Mouse (Mus musculus): ENCODE measurements around the gene Gnaq.
"Not testable (repeated sequence)": the region's sequence is repeated elsewhere in the genome, so short reads cannot be mapped to it uniquely, and the experiment has no call there.

Gene Gnaq

DNA sequence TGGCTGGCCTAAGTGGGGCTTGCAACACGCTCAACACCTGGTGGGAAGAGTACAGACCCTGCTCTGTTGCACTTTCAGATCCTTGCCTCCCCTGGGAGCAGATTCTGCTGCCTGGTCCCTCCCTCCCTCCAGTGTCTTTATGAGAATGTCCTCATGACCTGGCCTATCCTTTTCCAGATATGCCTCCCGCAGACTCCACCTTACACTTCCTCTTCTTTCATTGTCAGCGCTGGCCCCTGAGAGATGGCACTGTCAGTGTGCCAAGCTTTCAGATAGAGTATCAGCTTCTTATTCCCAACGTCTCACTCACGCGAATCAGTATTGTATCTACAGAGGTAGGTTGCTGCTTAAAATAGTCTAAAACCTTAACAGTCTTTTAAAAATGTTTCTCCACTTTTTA is 129.0 kb downstream of the Gnaq start:
- DNase-seq: no peak

DNA sequence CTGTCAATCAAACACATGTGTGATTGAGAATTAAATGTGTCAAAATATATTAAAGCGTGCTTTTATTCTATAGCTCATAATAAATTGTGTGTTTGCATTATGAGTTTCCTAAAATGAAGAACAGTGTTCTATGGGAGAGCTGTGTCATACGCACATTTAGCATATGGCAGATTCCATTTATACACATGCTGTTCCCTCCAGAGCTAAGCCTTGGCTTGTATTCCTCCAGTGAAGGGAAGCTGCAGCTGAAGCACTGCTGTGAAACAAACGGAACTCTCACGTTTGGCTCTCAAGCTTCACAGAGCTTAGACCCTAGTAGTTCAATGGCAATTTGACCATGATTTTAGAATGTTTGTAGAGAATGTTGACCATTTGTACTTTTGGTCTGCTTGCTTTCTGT is 129.7 kb downstream of the Gnaq start:
- DNase-seq: no peak

- not testable (repeated sequence) for DNase-seq
Observed at GRCm38 (mm10) chr19:16267362-16267761, 134.7 kb downstream of the Gnaq start.

- DNase-seq: no peak
Observed at GRCm38 (mm10) chr19:16270236-16270635, 137.6 kb downstream of the Gnaq start.

GRCm38 (mm10) chr19:16271002-16271401 is 138.4 kb downstream of the Gnaq start:
- no peak for DNase-seq

DNA sequence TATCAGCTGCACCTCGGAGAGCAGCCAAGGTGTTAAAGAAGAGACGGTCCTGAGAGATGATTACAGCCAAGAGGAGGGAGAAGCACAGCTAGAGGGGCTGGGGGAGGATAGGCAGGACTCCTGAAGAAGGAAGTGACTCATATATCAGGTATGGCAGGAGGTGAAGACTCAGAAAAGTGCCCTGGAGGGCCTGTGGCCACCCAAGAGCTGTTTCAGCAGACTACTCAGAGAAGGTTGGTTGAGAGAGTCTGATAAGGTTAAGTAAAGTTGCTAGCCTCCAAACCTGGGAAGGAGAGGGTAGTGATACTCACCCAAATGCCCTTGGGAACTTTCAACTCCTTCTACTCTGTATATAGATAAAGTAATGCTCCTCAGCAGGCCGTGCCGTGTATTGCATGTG is 140.4 kb downstream of the Gnaq start:
- no peak for DNase-seq

GRCm38 (mm10) chr19:16280231-16280630 is 147.6 kb downstream of the Gnaq start:
- DNase-seq: no peak

GRCm38 (mm10) chr19:16285051-16286028 is 152.7 kb downstream of the Gnaq start:
- DNase-seq: no peak

- no peak for DNase-seq
Observed at GRCm38 (mm10) chr19:16286451-16287175, 154.0 kb downstream of the Gnaq start.

DNA sequence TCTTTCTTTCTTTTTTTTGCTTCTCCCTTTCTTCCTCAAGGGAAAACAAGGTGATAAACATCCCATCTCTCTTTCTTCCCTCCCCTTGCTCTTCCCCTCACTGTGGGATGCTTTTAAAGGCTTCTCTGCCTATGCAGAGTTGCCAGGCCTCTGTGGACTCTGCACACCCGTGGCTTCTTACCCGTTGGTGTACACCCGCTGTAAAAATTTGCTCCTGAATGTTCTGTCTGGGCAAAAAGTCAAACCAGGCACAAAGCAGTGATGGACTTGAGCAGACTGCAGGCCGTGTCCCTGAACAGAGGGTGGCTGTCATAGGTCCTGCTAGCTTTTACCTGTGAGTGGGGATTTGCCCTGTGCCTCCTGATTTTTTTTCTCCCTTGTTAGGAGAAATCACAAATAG is 154.7 kb downstream of the Gnaq start:
- DNase-seq: no peak

GRCm38 (mm10) chr19:16287971-16288370 is 155.3 kb downstream of the Gnaq start:
- DNase-seq: no peak

DNA sequence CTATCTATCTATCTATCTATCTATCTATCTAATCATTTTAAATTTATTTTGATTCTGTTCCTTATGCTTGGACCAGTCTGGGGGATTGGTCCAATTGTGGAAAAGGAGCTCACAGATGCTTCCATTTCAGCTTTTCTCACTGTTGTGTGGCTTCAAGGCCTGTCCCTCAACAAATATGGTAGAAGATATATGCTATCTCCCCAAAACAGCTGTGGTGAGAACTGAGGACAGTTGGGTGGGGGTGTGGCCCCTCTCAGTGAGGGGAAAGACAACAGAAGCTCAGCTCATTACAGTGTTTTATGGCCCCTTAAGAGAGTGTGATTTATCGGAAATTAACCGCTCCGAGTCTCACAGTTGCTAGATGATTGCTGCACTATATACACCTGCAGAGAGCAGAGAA is 158.5 kb downstream of the Gnaq start:
- no peak for DNase-seq

DNA sequence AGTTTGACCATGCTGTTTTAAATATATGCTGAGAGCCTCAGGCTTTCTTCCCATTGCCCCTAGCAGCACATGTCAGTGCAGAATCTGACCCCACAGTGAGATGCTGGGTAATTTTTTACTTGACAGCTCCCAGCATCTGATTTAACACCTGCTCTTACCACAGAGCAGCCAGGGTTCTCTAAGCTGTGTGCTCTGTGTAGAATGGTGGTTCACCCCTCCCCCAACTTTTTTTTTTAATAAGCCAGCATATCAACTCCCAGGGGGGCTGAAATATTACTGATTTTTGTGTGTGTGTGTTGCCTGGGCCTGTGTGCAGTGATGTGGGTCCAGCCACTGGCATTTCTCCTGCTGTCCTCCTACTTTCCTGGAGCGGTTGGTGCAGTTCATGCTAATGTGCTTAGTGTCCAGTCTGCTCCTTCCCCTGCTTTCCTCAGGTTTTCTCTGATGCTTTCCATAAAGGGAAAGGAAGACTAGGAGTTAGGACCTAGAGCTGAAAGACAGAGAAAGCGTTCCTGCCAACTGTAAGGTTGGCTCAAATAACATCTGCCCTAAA is 159.5 kb downstream of the Gnaq start:
- DNase-seq: no peak

DNA sequence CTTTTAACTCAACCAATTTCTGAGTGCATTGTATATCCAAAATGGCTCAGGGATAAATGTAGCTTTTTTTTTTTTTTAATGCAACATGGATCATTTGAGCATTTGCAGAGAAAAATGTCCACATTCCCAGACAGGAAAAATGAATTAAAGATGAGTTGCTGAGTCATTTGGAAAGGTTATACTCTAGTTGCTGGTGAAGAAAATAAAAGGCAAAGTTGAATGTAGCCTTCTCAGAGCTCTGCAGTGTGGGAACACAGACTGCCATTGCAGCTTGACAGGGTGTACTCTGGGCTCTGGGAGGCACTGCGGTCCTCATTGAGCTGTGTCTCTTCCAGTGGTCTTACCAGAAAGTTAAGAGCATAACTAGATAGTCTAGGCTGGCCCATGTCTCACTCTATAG is 160.3 kb downstream of the Gnaq start:
- DNase-seq: no peak

GRCm38 (mm10) chr19:16300413-16300812 is 167.8 kb downstream of the Gnaq start:
- no peak for DNase-seq

- no peak for DNase-seq
Observed at GRCm38 (mm10) chr19:16301336-16301735, 168.7 kb downstream of the Gnaq start.

DNA sequence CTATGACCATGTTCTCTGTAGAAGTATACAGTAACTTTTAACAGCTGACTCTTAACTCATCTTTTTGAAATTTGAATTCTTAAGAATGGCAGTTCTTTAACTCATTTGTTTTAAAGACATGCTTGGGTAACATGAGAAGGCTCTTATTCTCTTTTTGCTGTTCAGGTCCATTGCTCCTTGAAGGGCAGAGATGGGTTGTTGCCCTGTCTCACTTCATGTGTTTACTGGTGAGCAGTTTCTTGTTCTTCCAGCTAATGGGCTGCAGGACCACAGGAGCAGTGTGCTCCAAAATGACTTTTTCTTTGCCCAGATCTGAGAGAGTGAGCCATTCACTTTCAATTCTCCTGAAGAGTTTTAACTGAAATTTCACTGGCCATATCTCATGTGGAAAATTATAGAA is 176.4 kb downstream of the Gnaq start:
- DNase-seq: no peak

GRCm38 (mm10) chr19:16314295-16314821 is 181.7 kb downstream of the Gnaq start:
- no peak for DNase-seq

- DNase-seq: no peak
Observed at GRCm38 (mm10) chr19:16315525-16315924, 182.9 kb downstream of the Gnaq start.

DNA sequence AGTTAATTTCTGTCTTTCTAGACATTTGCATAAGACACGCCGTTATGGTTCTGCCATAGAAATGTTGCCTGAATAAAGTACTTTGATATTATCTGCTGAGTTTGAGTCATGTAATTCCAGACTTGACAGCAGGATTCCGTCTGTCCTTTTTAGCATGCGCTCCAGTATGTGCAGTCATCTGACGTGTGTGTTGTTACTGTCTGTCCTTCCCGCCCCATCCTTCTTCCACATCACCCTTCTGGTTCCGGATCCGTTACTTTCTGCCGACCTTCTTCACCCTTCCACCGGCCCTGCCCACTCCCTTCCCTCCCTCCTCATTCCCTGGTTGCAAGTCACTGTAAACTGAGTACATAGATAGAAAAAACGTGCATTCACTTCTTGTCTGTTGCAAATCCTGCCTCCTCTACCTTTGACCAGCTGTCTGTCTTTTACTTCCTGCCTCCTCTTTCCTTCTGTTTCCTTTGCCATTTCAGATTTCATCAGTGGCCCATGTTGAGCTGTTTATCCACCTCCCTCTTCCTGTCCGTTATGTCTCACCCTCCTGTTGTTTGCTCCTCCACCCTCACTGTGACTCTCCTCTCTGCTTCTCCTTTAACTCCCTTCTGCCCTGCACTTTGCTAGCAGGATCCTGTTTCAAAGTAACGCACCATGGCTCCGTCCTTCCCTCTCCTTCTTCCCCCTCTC is 185.6 kb downstream of the Gnaq start:
- no peak for DNase-seq

GRCm38 (mm10) chr19:16319986-16320385 is 187.4 kb downstream of the Gnaq start:
- no peak for DNase-seq

DNA sequence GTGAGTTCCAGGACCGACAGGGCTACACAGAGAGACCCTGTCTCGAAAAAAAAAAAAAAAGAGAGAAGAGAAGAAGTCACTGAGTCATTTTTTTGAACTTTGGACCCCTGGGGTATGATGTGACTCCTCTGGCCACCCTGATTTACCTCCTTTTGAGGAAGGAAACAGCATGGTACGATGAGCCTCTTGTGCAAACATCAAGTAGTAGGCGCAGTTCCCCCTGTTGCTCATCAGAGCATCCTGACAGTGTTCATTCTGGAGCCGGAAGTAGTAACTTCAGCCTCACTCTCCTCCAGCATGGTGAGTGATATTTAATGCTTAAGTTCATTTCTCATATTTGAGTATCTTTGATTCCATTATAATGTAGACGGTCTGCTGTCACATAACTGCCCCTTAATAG is 190.4 kb downstream of the Gnaq start:
- no peak for DNase-seq

DNA sequence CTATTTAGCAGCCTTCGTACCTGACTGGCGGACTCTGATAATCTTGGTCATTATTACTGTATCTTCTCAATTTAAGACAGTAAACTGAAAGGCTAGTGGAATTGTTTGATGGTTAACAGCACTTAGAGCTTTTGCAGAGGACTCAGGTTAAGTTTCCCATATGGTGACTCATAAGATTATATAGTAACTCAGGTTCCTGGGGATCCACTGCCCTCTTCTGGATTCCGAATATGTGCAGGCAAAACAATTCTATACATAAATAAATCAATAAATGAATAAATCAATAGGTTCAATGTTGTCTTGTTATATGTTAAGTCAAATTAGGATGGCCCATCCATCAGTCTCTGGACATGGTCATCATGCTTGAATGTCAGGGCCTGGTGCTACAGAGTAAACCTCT is 191.6 kb downstream of the Gnaq start:
- no peak for DNase-seq
